Mouse (Mus musculus): ENCODE measurements around the gene Skil.
A peak's percentile ranks its signal among the peaks of the same experiment; 100 is the strongest.

The Skil gene

GRCm38 (mm10) chr3:31083507-31084245, 11.2 kb upstream of the Skil start:
- DNase-seq (ENCODE audit: low read depth) = peak; percentile 38

GRCm38 (mm10) chr3:31085000-31085399, 9.9 kb upstream of the Skil start:
- peak; percentile 53 for DNase-seq (ENCODE audit: low read depth)

- DNase-seq (ENCODE audit: low read depth) = no peak
These were observed 5.8 kb upstream of the Skil start for GRCm38 (mm10) chr3:31088789-31089775.

- DNase-seq (ENCODE audit: low read depth) = no peak
These were observed 4.9 kb upstream of the Skil start for GRCm38 (mm10) chr3:31089956-31090355.

- no peak for DNase-seq (ENCODE audit: low read depth)
These were observed 1.7 kb upstream of the Skil start for GRCm38 (mm10) chr3:31093196-31093595.

DNA sequence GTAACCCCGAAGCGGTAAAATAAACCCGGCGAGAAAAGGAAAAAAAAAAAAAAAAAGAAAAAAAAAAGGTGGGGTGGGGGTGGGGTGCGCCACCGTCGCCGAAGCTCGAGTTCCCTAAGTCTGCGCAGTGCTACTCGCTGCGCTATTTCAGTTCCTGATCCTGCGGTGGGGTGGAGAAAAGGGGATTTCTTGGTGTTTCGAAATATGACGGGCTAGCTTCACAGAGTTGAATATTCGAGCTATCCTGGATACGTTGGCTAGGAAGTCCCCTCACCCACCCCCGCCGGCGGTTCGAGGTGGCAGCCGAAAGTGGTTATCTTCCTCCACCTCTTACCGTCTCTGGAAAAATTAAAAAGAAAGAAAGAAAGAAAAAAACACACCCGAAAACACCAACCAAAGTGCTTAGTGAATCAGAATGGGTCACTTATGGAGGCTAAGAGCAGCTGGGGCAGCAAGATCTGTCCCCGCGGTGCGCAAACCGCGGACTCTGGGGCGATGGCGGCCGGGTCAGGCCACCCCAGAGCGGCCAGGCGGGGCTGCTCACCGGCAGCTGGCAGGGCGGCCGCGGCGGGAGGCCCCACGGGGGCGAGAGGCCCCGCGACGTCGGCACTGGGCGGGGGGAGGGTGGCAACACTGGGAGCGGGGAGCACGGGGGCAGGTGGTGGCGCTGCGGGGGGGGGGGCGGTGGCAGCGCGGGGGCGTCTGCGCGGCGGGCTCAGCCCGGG, 1.1 kb upstream of the Skil start:
- peak; percentile 88 for DNase-seq (ENCODE audit: low read depth)

DNA sequence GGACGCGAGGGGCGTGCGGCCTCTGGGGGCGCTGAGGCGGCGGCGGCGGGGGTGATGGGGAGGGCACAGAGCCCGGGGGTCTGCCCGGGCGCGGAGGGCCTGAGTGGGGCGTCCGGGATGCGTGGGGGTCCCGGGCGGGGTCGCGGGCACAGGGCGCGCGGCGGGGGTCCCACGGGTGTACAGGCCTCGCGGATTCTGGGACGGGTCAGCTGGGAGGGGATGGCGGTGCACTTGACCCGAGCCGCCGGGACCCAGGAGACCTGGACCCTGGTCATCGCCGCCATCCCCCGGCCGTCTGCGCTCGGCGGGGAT, 277 bp downstream of the Skil start:
- no peak for DNase-seq (ENCODE audit: low read depth)

DNA sequence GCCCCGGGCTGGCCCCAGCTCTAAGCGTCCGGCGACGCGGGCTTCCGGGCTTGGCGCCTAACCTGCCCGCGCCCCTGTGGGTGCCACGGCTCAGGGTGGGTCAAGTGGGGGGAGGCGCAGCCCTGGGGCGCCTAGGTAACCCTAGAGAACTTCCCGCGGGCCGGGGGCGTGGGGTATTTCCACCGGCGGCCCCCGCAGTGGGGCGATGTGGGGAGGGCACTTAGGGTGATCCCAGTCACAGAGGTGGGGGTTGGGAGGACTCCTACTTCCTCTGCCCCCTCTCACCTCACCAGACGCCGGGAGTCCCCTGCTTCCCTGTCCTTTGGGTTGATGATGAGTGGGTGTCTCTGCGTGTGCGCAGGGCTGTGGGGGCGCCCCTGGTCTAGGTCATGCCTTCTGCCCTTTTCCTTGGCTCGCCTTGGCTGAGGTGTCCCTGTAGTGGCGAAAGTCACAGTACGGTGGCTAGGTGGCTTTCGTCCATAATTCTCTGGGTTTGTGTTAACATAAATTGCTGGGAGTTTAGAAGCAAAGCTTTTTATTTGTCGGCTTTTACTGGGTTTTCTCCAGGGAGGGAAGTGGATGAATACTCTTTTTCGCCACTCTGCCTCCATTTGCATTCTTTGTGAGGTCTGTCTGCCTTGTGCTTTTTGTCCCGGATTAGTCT, 765 bp downstream of the Skil start:
- DNase-seq (ENCODE audit: low read depth) = peak; percentile 72

- no peak for DNase-seq (ENCODE audit: low read depth)
These were observed 1.6 kb downstream of the Skil start for GRCm38 (mm10) chr3:31096155-31097101.

DNA sequence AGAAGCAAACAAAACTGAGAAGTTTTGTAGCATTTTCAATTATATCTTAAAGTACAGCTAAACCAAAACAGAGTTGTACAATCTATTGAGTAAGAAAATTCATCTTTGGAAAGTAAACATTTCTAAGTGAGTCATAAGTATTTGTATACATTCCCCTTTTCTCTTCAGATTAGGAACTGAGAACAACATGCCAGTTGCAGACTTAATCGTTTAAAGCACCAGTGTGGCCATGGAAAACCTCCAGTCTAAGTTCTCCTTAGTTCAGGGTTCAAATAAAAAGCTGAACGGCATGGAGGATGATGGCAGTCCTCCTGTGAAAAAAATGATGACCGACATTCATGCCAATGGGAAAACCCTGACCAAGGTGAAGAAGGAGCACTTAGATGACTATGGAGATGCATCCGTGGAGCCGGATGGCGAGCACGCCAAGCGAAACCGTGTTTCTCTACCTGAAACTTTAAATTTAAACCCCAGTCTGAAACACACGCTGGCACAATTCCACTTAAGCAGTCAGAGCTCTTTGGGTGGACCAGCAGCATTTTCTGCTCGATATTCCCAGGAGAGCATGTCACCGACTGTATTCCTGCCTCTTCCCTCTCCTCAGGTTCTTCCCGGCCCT, 2.4 kb downstream of the Skil start:
- no peak for DNase-seq (ENCODE audit: low read depth)

- no peak for DNase-seq (ENCODE audit: low read depth)
These were observed 3.1 kb downstream of the Skil start for GRCm38 (mm10) chr3:31097976-31098375.

- peak; percentile 40 for DNase-seq (ENCODE audit: low read depth)
These were observed 3.7 kb downstream of the Skil start for GRCm38 (mm10) chr3:31098556-31098955.

DNA sequence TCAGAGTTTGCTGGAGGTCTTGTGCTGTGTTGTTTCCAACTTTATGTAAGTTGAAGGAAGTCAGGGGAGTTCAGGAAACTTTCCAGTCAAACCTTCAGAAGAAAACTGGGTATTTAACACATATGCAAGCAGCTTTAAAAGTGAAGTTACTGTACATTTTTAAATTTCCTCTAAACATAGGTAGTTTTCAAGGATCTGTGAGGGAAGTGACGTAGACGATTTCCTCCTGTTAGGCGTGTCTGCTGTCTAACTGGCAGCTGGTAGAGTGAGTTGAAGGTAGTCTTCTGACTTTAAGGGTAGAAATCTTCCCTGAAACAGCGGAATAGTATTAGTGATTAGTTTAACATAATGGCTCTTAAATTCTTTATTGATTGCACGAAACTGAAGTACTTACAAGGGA, 5.2 kb downstream of the Skil start:
- DNase-seq (ENCODE audit: low read depth) = peak; percentile 46

DNA sequence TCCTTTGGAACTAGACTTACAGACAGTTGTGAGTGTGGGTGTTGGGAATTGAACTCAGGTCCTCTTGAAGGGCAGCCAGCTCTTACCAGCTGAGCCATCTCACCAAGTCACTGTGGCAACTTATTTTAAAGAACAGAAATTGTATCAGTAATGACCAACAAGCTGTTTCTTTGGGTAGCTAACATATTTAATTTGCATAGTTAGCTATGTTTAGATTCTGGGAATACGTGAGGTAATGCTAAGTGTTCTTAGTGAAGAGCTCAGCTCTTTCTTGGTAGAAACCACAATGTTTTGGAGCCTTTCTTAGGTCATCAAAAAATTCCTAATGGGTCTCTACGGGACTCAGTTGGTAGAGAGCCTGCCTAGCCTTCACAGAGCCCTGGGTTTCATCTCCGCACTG, 5.9 kb downstream of the Skil start:
- no peak for DNase-seq (ENCODE audit: low read depth)

- no peak for DNase-seq (ENCODE audit: low read depth)
These were observed 10.1 kb downstream of the Skil start for GRCm38 (mm10) chr3:31104936-31105335.

GRCm38 (mm10) chr3:31106597-31106996, 11.7 kb downstream of the Skil start:
- no peak for DNase-seq (ENCODE audit: low read depth)

DNA sequence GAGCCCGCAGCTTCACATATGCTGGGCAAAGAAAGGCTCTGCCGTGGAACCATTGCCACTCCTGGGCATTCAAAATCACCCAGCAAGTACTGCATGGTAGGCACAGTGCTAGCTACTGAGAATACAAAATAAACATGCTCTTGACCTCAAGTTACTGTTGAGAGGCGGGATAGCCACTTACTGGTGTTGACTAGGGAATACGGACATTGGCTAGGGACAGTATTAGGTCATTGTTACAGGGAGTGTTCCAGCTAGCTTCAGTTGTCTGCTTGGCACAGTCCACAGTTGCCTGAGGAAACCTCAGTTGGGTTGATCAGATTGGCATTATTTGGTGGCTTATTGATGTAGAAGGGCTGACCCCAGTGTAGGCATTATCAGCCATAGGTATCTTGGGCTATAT, 12.8 kb downstream of the Skil start:
- no peak for DNase-seq (ENCODE audit: low read depth)

DNA sequence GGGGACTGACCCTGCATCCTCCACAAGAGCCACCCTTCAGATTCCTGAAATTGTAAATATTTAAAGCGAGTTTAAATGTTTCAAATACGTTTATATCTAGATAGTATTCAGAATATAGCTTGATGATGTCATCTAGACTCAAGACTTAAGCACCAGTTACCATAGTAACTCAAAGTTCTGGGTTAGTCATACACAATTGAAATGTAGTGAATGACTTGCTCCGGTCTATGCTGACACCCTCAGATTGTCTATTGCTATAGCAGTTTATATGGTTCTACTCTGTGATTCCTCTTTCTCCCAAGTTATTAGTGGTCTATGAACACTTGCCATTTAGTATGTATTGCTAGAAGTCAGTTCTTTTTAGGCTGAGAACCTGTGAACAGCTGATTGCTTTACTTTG, 14.2 kb downstream of the Skil start:
- DNase-seq (ENCODE audit: low read depth) = peak; percentile 71

- no peak for DNase-seq (ENCODE audit: low read depth)
These were observed 28.2 kb downstream of the Skil start for GRCm38 (mm10) chr3:31123098-31123497.

- no peak for DNase-seq (ENCODE audit: low read depth)
These were observed 31.4 kb downstream of the Skil start for GRCm38 (mm10) chr3:31126303-31126702.
